Mouse (Mus musculus): ENCODE measurements around the gene Def6.

GRCm38 (mm10) chr17:28270165-28270564 is 62.6 kb downstream of the Def6 start:
- TF ChIP-seq CTCF (IDR thresholded peaks at IDR 0.05) (no peak), POLR2A (IDR thresholded peaks at IDR 0.05; ENCODE audit: insufficient read depth, low read depth, low read length) (no peak), EP300 (IDR thresholded peaks at IDR 0.05; ENCODE audit: insufficient read depth, low read depth, low read length) (no peak)
